Mouse (Mus musculus): Measurements from ENCODE around the gene Zbtb7b.

Gene Zbtb7b

GRCm38 (mm10) chr3:89390111-89390515, 4.5 kb downstream of the Zbtb7b start:
- no peak for DNase-seq (ENCODE audit: low spot score in 2 of 2)

GRCm38 (mm10) chr3:89388901-89389740, 5.5 kb downstream of the Zbtb7b start:
- DNase-seq (ENCODE audit: low spot score in 2 of 2), result no peak

DNA sequence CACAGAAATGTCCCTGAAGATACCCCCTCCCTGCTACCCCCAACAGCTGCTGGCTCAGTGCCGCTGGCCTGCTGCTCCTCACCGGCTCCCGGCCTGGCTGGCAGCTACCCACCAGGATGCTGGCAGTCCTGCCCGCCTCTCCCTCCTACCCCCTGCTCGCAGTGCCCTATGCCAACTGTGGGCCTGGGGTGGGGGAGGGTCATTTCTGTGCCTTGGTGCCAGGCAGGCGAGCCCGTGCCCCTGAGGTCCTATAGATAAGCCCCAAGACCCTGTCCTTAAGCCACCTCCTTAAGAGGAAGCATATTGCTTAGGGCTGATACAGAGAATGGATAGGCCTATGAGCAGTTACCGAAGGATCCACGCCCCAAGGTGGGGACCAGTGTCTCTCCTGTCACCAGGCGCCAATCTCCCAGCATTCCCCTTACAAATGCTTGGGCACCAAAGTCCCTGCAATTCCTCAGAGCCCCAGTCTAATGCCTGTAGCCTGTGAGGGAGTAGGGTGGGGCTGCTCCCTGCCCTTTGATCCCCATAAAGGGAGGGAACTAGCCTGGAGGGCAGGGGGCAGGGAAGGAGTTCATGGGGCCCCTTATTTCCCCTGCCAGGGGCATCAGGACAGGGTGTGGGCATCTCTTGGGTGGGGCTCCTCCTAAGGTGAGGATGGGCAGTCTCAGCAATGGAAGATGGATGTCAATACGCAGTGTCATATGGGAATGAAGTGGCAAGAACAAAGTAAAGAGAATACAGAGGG, 6.3 kb downstream of the Zbtb7b start:
- DNase-seq (ENCODE audit: low spot score in 2 of 2), result no peak

- DNase-seq (ENCODE audit: low spot score in 2 of 2), result no peak
Measured at GRCm38 (mm10) chr3:89387632-89388031, 6.9 kb downstream of the Zbtb7b start.

DNA sequence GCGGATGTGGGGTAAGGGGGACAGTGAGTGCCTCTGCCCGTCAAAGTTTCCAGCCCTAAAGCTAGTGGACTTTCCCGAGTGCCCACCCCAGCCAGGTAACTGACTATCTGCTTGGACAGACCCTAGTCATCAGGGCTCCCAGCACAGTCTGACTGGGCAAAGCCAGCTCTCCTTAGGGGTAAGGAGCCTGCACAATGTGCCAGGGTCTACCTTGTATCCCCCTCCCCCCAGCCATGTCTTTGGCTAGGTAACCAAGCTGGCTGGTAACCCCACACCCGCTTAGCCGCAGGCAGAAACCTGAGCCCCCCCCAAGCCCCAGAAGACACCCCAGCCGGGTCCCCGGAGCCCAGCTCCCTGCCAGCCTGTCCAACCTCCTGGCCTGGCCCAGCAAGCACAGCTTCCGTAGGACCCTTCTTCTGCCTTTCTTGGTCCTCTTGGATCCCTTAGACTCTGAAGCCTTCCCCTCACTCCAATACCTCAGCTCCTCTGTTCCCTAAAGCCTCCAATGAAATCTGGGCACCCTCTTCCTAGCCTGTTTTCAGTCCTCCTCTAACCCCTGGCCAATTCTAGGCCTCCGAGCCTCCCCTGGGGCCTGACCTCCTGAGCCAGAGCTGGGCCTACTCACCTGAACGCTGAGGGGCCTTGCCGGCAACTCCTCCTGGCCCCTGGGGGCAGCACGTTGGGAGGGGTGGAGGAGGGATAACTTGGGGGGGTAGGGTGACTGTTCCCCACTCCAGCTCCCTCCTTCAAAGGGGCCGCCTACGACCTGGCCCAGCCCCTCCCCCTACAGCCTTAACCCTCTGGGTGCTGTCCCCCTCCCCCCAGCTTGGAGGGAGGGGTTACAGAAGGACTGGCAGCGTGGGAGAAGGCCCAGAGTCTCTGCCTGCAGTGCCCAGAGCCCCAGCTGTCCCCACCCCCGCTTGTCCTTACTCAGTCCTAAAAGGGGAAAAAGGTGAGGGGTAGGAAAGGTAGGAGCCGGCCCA, 7.8 kb downstream of the Zbtb7b start:
- DNase-seq (ENCODE audit: low spot score in 2 of 2), result no peak

DNA sequence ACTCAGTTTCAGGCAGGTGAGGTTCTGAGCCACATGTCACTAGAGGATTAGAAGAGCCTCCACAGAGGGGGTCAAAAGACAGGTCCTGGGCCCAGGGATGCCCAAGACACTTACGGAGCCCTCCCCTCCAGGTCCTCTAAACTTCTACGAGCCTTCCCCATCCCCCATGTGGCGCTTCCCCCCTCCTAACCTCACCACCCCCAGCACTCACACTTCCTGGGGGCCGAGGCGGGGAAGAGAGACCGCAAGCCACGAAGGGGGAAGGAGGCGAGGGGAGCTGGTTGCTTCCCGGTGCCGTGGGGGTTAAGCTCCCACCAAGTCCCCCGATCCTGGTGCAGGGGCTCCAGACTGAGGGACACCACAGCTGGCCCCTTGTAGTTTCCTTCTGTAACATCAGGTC, 9.1 kb downstream of the Zbtb7b start:
- no peak for DNase-seq (ENCODE audit: low spot score in 2 of 2)

GRCm38 (mm10) chr3:89384331-89385076, 10.1 kb downstream of the Zbtb7b start:
- DNase-seq (ENCODE audit: low spot score in 2 of 2), result no peak

DNA sequence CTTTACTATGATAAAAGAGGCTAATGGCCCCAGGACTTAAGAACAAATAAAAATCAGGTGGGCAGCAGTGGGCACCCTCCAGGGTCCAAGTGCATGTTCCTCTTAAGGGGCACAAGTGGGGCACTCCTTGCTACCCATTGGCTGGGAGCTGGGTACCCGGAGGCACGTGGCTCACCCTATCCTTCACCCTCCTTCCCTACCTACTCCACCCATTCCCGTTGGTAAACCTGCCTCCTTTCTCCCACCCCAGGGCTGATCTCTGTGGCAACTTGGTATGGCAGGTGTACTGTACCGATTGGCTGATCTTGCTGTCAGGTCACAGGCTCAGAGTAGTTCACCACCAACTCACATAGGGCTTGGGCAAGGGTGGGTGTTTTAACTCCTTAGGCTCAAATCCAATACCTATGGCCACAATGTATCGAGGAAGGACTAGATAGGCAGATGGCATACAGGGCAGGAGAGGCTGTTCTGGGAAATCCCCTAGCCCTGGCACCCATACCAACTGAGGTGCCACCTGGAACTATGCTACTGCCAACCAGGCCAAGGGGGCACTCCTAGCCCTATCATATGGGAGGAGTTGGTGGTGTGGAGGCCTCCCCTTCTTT, 10.8 kb downstream of the Zbtb7b start:
- no peak for DNase-seq (ENCODE audit: low spot score in 2 of 2)

- no peak for DNase-seq (ENCODE audit: low spot score in 2 of 2)
Measured at GRCm38 (mm10) chr3:89382950-89383349, 11.6 kb downstream of the Zbtb7b start.

DNA sequence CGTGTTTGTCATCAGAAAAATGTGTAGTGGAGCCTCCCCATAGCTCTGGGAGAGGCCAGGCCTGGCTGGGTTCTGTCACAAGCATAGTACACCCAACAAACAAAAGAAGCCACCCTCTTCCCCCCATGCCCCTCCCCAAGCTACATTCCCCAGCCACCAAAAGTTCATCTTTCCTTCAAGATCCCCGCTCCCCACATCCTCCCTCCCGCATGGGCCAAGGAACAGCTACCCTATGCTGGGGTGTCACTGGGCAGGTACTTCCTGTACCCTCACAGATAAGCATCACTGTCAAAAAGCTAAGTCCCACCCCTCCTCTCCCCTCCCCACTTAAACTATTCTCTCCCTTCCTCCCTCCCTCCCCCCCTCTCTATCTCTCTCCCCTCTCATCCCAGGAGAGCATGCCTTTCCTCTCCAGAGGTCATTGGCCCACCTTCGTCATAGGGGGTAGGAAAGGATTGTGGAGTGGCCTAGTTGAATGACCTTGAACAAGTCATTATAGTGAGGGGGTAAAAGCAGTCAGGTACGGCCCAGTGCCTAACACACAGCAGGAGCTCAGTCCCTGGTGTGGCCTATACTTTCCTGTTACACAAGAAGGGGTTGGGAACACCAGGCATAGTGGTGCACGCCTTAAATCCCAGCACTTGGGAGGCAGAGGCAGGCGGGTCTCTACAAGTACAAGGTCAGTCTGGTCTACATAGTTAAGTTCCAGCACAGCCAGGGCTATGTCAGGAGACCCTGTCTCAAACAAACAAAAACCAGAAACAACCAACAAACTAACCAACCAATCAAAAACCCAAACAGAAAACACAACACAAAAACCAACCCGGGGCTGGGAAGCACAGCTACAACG, 12.3 kb downstream of the Zbtb7b start:
- no peak for DNase-seq (ENCODE audit: low spot score in 2 of 2)

DNA sequence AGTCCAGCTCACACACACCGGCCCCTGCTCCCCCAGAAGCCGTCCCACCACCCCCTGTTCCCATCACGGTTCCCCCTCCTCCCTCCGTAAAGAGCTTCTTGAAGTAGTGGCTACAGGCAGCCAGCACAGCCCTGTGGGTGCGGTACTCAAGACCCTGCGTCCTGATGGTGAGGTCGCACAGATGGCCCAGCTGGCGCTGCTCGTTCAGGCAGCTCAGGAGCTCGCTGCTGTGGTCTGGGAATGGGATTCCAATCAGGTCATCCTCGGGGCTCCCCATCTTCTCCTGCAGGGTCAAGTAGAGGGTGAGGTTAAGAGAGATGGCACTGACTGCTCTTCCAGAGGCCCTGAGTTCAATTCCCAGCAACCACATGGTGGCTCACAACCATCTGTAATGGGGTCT, 13.3 kb downstream of the Zbtb7b start:
- no peak for DNase-seq (ENCODE audit: low spot score in 2 of 2)

DNA sequence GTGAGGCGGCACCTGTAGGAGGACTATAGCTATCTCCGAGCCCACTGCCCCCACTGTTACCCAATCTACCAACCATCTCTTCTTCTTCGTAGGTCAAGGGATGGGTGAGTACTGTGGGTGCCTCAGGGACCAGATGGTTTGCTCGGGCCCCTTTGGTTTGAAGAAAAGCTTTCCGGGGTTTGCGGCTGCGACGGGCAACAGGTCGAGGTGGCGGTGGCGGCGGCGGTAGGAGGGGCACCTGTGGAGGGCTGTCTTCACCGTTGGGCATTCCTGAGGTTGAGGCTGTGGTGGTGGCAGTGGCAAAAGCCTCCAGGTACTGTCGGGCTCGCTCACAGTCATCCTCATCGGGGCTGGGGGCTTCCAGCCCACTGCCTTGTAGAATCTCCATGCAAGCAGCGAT, 13.9 kb downstream of the Zbtb7b start:
- DNase-seq (ENCODE audit: low spot score in 2 of 2), result no peak

GRCm38 (mm10) chr3:89380291-89380690, 14.3 kb downstream of the Zbtb7b start:
- no peak for DNase-seq (ENCODE audit: low spot score in 2 of 2)

DNA sequence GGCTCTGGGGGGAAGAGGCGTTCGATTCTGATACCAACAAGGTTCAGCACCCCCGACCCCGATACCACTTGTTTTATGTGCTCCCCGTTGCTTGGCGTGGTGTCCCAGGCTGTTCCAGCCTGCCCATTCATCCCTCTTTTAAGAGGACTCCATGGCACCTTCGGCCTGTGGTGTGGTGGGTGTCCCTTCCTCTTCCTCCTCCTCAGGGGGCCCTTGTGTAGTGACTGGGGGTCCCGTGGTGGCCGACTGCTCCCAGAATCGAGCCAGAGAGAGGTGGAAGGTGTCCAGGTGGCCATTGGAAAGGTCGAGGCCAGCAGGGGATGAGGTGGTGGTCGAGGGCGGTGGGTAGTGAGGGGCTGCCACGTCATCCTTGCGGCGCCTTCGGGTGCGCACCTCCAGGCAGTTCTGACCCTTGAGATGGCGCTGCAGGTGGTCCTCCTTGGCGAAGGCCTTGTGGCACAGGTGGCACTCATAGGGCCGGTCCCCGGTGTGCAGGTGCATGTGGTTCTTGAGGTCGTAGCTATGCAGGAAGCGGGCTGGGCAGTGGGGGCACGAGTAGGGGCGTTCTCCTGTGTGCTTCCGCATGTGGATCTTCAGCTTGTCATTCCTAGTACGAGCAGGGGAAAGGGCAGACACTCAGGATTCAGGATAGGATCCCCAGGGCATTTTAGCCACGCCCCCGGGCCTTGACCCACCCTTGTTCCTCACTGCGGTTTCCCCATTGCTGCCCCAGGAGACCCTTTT, 15.0 kb downstream of the Zbtb7b start:
- no peak for DNase-seq (ENCODE audit: low spot score in 2 of 2)

GRCm38 (mm10) chr3:89378394-89379067, 16.0 kb downstream of the Zbtb7b start:
- DNase-seq (ENCODE audit: low spot score in 2 of 2), result peak in 1 of 2 experiments; percentile 57

GRCm38 (mm10) chr3:89377831-89378230, 16.7 kb downstream of the Zbtb7b start:
- no peak for DNase-seq (ENCODE audit: low spot score in 2 of 2)

- DNase-seq (ENCODE audit: low spot score in 2 of 2), result no peak
Measured at GRCm38 (mm10) chr3:89373581-89374231, 20.9 kb downstream of the Zbtb7b start.

DNA sequence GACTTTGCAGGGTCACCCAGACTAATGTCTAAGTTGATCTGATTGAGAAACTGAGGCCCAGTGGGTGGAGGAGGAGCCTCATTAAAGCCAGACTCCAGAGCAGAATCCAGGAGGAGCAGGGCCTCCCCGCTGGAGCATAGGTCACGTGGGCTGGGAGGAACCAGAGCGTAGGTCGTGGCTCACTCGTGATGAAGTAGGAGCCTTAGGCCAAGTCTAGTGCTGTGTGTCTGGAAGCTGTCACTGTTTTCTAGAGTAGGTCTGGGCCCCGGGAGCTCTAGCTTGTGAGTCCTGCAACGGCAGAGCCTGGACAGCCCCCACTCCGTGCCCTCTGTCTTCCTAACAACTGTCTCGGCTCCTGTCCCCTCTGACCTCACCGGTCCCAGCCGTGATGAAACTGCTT, 27.2 kb downstream of the Zbtb7b start:
- DNase-seq (ENCODE audit: low spot score in 2 of 2), result no peak

Data from frontal cortex, postnatal 14 days (tissue).